Mouse (Mus musculus) retina, adult 2 months (tissue): ENCODE results near the gene Klf7.

Experiments used
- DNase-seq: peaks from one replicate; pipeline ENCODE4 v3.0.0-alpha.2; 2012; ENCODE audit warnings: low read depth, low spot score

The Klf7 gene

GRCm38 (mm10) chr1:63980733-63981132, 141.3 kb downstream of the Klf7 start:
- no peak for DNase-seq
